Mouse (Mus musculus): ENCODE data around the gene Ephb2.

- TF ChIP-seq EP300 (IDR thresholded peaks at IDR 0.05; ENCODE audit: low read depth) (no peak), CTCF (IDR thresholded peaks at IDR 0.05; ENCODE audit: low read depth) (peak; percentile 24; the same call in 1 of the 2 replicates)
These were observed 42.8 kb upstream of the Ephb2 start for GRCm38 (mm10) chr4:136878601-136879000.
